Comparison of ENCODE assay signal across 19 mouse cellular contexts in the genomic region with DNA sequence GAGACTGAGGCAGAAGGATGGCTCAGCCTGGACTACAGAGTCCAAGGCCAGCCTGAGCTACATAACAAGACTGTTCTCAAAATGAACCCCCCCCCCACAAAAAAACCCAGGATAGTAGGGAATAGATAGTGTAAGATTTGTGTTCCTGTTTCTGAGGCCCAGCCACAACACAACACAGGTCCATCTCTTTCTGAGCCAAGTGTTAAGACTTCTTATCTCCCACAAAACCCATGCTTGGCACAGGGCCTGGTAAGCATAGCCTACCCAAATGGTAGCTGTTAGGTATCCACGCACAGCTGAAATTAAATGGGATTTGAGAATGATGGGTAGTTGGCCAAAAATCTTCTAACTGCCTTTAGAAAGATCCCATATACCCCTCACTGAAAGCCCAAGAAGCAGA. TPM values are rescaled to one million over a fixed set of nuclear protein-coding genes. Genes with fewer than 3 reads are reported as not detected.
DNase-seq lines count a peak whose midpoint lies in the region; ATAC-seq and TF ChIP-seq lines count a peak whose summit lies in the region.
"Had no signal": no experiment of that assay in that cellular context is flagged by ENCODE, and none has a peak within 500 bp of the region (broad histone marks: within the 10 kb centered on the region; RNA-seq: fewer than 3 reads in every experiment).

No protein-coding gene starts in this region.

- peaks cover 19% of the 10 kb centered on the region for H3K36me3 ChIP-seq in heart, embryonic 15.5 days
- H3K36me3 ChIP-seq in heart, embryonic 11.5 days (ENCODE audit: control insufficient read depth, insufficient read depth, low read length), result peaks cover 12% of the 10 kb centered on the region

- no peak overlapping the region for H3K9ac ChIP-seq in heart, embryonic 15.5 days
- no peak overlapping the region for H3K9ac ChIP-seq in heart, embryonic 11.5 days (ENCODE audit: low read depth, low read length)
- H3K9ac ChIP-seq: embryonic facial prominence, embryonic 15.5 days; forebrain, embryonic 15.5 days; hindbrain, embryonic 12.5 days had no signal

- no peaks in the 10 kb centered on the region for H3K27me3 ChIP-seq in heart, embryonic 15.5 days
- no peaks in the 10 kb centered on the region for H3K27me3 ChIP-seq in heart, embryonic 11.5 days (ENCODE audit: control insufficient read depth, insufficient read depth, low read length)
- H3K27me3 ChIP-seq: embryonic facial prominence, embryonic 15.5 days; forebrain, embryonic 15.5 days; hindbrain, embryonic 12.5 days had no signal

- H3K9me3 ChIP-seq in heart, embryonic 15.5 days (replicated peaks), result no peaks in the 10 kb centered on the region
- H3K9me3 ChIP-seq in heart, embryonic 11.5 days (replicated peaks; ENCODE audit: control insufficient read depth, low read length), result no peaks in the 10 kb centered on the region
- H3K9me3 ChIP-seq: embryonic facial prominence, embryonic 15.5 days; forebrain, embryonic 15.5 days; hindbrain, embryonic 12.5 days had no signal

- no peak for TF ChIP-seq CTCF in gastrocnemius, adult 2 months (IDR thresholded peaks at IDR 0.05)

- no peak for DNase-seq in heart, adult 8-10 months (ENCODE audit: low spot score)
- DNase-seq in heart, postnatal 4 days, result peak; percentile 44
- peak; percentile 59 for DNase-seq in MEL-GATA-1-ER (ENCODE audit: extremely low read depth, low read depth)
- no peak for DNase-seq in gastrocnemius, adult 2 months
- DNase-seq: adrenal gland, adult 2 months; adrenal gland, postnatal 25 days; cerebellum, adult 18-20 months; cerebellum, adult 9-11 months; embryo, embryonic 11 days; gastrocnemius, postnatal 10 days had no signal

- 45% methylated on average over 1 of the region's 1 CpGs for WGBS in heart, embryonic 15.5 days
- WGBS in heart, embryonic 11.5 days (ENCODE audit: insufficient replicate concordance), result 77% methylated on average over 1 of the region's 1 CpGs

- peaks cover 18% of the 10 kb centered on the region for H3K4me1 ChIP-seq in heart, embryonic 15.5 days (replicated peaks)
- no peaks in the 10 kb centered on the region for H3K4me1 ChIP-seq in heart, embryonic 11.5 days (ENCODE audit: control insufficient read depth, insufficient read depth, low read length)
- H3K4me1 ChIP-seq: embryonic facial prominence, embryonic 15.5 days; forebrain, embryonic 15.5 days; hindbrain, embryonic 12.5 days had no signal

- no peak for ATAC-seq in heart, embryonic 15.5 days (replicated peaks; ENCODE audit: insufficient number of reproducible peaks, insufficient read depth, low FRiP score, low read depth)
- ATAC-seq in heart, embryonic 11.5 days (replicated peaks; ENCODE audit: insufficient number of reproducible peaks, low FRiP score, low TSS enrichment), result no peak
- peak; percentile 83 for ATAC-seq in megakaryocyte-erythroid progenitor cell, adult 5-6 weeks (replicated peaks; ENCODE audit: low FRiP score, low TSS enrichment, poor library complexity, severe bottlenecking)
- ATAC-seq: forebrain, embryonic 15.5 days; hindbrain, embryonic 16.5 days; inflammation-experienced regulatory T-cells, adult 6 months had no signal

- no peak overlapping the region for H3K4me3 ChIP-seq in heart, embryonic 15.5 days
- H3K4me3 ChIP-seq in heart, embryonic 11.5 days (ENCODE audit: low read depth, low read length), result no peak overlapping the region
- H3K4me3 ChIP-seq in gastrocnemius, adult 2 months, result no peak overlapping the region
- H3K4me3 ChIP-seq: embryonic facial prominence, embryonic 15.5 days; erythroblast, embryonic 14.5 days; forebrain, embryonic 15.5 days; hindbrain, embryonic 12.5 days had no signal

- intact Hi-C loops in gastrocnemius, adult 2 months (cut with DNase I), result no loop called here

- H3K4me2 ChIP-seq in heart, embryonic 15.5 days, result no peak overlapping the region
- H3K4me2 ChIP-seq in heart, embryonic 11.5 days, result no peak overlapping the region
- H3K4me2 ChIP-seq: embryonic facial prominence, embryonic 15.5 days; forebrain, embryonic 15.5 days; hindbrain, embryonic 12.5 days had no signal

- H3K27ac ChIP-seq in heart, embryonic 15.5 days, result peak overlapping the region; percentile 51; the same call in 1 of the 2 replicates
- H3K27ac ChIP-seq in heart, embryonic 11.5 days (ENCODE audit: low read depth, low read length), result no peak overlapping the region
- no peak overlapping the region for H3K27ac ChIP-seq in gastrocnemius, adult 2 months
- H3K27ac ChIP-seq: embryonic facial prominence, embryonic 15.5 days; forebrain, embryonic 15.5 days; hindbrain, embryonic 12.5 days had no signal

RNA-seq across cellular contexts. Expression of a gene that starts 36.6 kb away (rescaled TPM):
- polyA plus RNA-seq in heart, embryonic 15.5 days (2015; fragmentation: Nextera tagmentation; extraction: Ambion mirVana), result 65.2 and 78.4 TPM in 2 replicates
- total RNA-seq in heart, adult 8-10 months (2022), result 1 to 10 TPM; 3.1 to 4.8 (median 4.0) TPM
- total RNA-seq in heart, postnatal 4 days (2021), result 10 to 100 TPM; 33.0 to 35.3 TPM
- 47.2 and 52.8 TPM in 2 replicates for polyA plus RNA-seq in heart, embryonic 11.5 days (2014; fragmentation: Nextera tagmentation; extraction: Ambion mirVana)
- 52.7 and 53.5 TPM in 2 replicates for total RNA-seq in megakaryocyte-erythroid progenitor cell, adult 5-6 weeks (2014; fragmentation: Nextera tagmentation)
- total RNA-seq in megakaryocyte-erythroid progenitor cell, adult 5-6 weeks (2017), result 61.7 and 63.8 TPM in 2 replicates
- total RNA-seq in gastrocnemius, adult 2 months (2021), result under 1 TPM; 0.78 to 0.82 TPM

Comparison
In these comparisons a context has a peak if more than half of its experiments do, and no peak if none do; other contexts are left out.
1. DNase-seq: peak in heart, postnatal 4 days (single experiment) and MEL-GATA-1-ER (single experiment); none in heart, adult 8-10 months (single experiment) and gastrocnemius, adult 2 months (single experiment).
2. RNA of a gene that starts 36.6 kb away (total RNA-seq): 52.7 to 63.8 TPM in megakaryocyte-erythroid progenitor cell, adult 5-6 weeks and 33.0 to 35.3 TPM in heart, postnatal 4 days; 3.1 to 4.8 TPM in heart, adult 8-10 months and 0.78 to 0.82 TPM in gastrocnemius, adult 2 months; every median in the first group is over 4 times any median in the second.